Mouse (Mus musculus) lung, postnatal 0 days (tissue): ENCODE measurements around the gene Dcp1a. TPM values are rescaled to one million over a fixed set of nuclear protein-coding genes. Genes with fewer than 3 reads are reported as not detected.
A peak's percentile ranks its signal among the peaks of the same experiment; 100 is the strongest.

Experiments
- ATAC-seq: fragments of 200-750 bp; cut with Nextera tagmentation; 2 replicates; pipeline ENCODE4 v1.8.0; 2017; ENCODE audit warnings: moderate library complexity
- DNase-seq: peaks from one replicate; pipeline ENCODE4 v3.0.0-alpha.2; 2016; ENCODE audit warnings: low spot score
- H3K27ac ChIP-seq: fragments of 300-500 bp; sonication (generic); 2 replicates; pipeline ENCODE4 v1.5.1; 2014; ENCODE audit warnings: antibody characterized with exemption, mild to moderate bottlenecking, low read length, mixed read lengths
- H3K27me3 ChIP-seq: fragments of 300-500 bp; sonication (generic); replicated peaks from 2 replicates; pipeline ENCODE4 v1.6.1; 2014; ENCODE audit warnings: low read length, mixed read lengths; ENCODE audit not compliant: insufficient read depth
- H3K36me3 ChIP-seq: fragments of 300-500 bp; sonication (generic); 2 replicates; pipeline ENCODE4 v1.6.1; 2014; ENCODE audit warnings: low read length, mixed read lengths; ENCODE audit not compliant: insufficient read depth
- H3K4me1 ChIP-seq: fragments of 300-500 bp; sonication (generic); 2 replicates; pipeline ENCODE4 v1.6.1; 2014; ENCODE audit warnings: antibody characterized with exemption, low read depth, low read length, mixed read lengths; ENCODE audit not compliant: insufficient read depth
- H3K4me2 ChIP-seq: fragments of 300-500 bp; sonication (generic); replicated peaks from 2 replicates; pipeline ENCODE4 v1.6.1; 2014; ENCODE audit warnings: low read depth, mild to moderate bottlenecking, low read length, moderate library complexity, mixed read lengths
- H3K4me3 ChIP-seq: fragments of 300-500 bp; sonication (generic); 2 replicates; pipeline ENCODE4 v1.5.1; 2014; ENCODE audit warnings: low read depth, low read length
- H3K9ac ChIP-seq: fragments of 300-500 bp; sonication (generic); replicated peaks from 2 replicates; pipeline ENCODE4 v1.6.1; 2014; ENCODE audit warnings: low read depth, mild to moderate bottlenecking
- H3K9me3 ChIP-seq: fragments of 300-500 bp; sonication (generic); 2 replicates; pipeline ENCODE4 v1.6.1; 2016; ENCODE audit warnings: low read length, mixed read lengths
- CTCF ChIP-seq: IDR thresholded peaks from 2 replicates; pipeline ENCODE4 v1.5.1; 2016; ENCODE audit warnings: antibody characterized with exemption, mild to moderate bottlenecking
- EP300 ChIP-seq: IDR thresholded peaks from 2 replicates; pipeline ENCODE4 v1.6.1; 2016; ENCODE audit warnings: antibody characterized with exemption, mild to moderate bottlenecking, control low read depth
- WGBS: fragments of 180-500 bp; shearing (Covaris S2); extraction: QIAGEN DNeasy Blood & Tissue Kit; methylation state at CpG from one replicate; pipeline ENCODE4 v1.1.7; 2014; 5-methylcytosine and 5-hydroxymethylcytosine counted together
- polyA plus RNA-seq: library from polyadenylated mRNA; unstranded; fragments of >200 nt; fragmentation: Nextera tagmentation; extraction: Ambion mirVana; gene quantifications from 2 replicates; pipeline ENCODE4 v1.2.1, GENCODE M21; 2015

Gene Dcp1a
- polyA plus RNA-seq, 1 experiment from 2014 or later: 8.8 TPM

DNA sequence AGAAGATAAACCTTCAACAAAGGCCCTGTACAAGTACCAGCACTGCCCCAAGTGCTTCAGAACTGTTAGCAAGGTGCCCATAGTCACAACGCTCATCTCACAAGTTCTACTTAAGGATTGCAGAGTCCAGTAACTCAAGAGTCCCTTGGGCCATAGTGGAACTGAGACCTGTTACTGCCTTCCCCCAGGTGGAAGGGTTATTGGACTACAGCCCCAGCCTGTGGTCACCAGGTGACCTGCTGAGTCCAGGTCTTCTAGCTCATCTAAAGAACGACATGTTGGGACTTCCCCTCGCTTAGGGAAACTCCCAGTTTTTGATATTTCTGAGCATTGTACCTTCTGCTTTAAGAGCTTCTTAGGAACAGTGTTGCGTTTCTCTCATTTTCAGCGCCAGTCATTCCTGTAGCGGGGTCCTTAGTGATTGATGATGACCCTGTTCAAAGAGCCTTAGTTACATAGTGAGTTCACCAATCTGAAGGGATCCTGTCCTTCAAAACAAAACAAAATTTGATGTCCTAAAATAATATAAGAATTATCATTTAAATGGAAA lies 31.0 kb downstream of the Dcp1a start:
- Histone ChIP-seq H3K27me3 (no peaks in the 10 kb centered on the region), H3K9ac (no peak overlapping the region), H3K4me2 (no peak overlapping the region), H3K4me3 (no peak overlapping the region), H3K4me1 (no peaks in the 10 kb centered on the region), H3K9me3 (no peaks in the 10 kb centered on the region), H3K36me3 (peaks cover 34% of the 10 kb centered on the region; the same call in 1 of the 2 replicates), H3K27ac (no peak overlapping the region)
- 84% methylated on average over 6 of the region's 6 CpGs for WGBS
- TF ChIP-seq CTCF: no peak
- TF ChIP-seq EP300: no peak
- DNase-seq (no peak), ATAC-seq (no peak)

DNA sequence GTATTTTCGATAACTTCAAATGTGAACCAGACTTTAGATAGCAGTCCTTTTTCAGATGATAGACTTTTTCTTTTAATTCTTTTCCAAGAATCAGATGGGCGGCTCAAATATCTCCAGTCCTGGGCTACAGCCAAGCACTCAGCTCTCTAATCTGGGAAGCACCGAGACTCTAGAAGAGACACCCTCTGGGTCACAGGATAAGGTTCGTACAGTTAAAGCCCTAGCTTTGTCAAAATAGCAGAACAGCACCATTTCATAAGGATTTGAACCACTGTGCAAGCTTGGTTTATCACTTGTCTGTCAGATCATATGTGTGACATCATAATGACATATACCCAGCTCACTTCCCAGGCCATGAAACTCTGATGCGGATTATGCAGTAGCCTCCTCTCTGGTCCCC lies 33.6 kb downstream of the Dcp1a start:
- peaks cover 25% of the 10 kb centered on the region; the same call in 1 of the 2 replicates for H3K36me3 ChIP-seq
- TF ChIP-seq CTCF (no peak), EP300 (no peak)

DNA sequence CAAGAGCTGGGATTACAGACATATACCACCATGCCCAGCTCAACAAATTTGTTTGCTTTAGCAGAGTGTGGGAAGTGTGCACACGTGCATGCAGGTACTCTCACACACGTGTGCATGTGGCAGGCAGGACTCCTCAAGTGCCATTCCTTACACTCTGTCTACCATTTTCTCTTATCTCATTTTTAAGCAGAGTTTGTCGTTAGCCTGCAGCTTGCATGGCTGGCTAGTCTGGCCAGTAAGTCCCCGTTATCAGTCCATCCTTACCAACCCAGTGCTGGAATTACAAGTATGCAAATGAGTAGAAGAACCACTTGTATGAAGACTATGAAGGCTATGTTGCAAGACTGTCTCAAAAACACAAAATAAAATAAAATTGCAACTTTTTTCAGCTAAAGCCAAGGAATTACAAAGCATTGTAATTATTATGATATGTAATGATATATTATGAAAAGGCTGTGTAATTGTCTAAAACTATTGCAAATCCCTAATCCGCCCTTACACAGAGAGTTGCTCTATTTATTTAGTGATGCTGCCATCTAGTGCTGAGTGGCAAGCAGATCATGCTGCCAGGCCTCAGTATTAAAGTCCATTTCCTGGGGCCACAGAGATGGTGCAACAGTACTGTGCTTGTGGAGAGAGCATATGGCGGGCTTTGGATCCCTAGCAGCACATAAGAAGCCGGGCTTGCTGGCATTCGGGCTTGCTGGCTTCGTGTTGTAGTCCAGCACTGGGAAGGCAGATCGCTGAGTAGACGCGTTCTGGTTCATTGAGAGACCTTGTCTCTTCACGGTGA lies 36.8 kb downstream of the Dcp1a start:
- H3K4me3 ChIP-seq: no peak overlapping the region
- H3K27ac ChIP-seq: no peak overlapping the region
- no peaks in the 10 kb centered on the region for H3K27me3 ChIP-seq
- H3K36me3 ChIP-seq: peaks cover 21% of the 10 kb centered on the region; the same call in 1 of the 2 replicates
- H3K4me1 ChIP-seq: no peaks in the 10 kb centered on the region
- H3K9me3 ChIP-seq: no peaks in the 10 kb centered on the region
- 77% methylated on average over 13 of the region's 13 CpGs for WGBS
- TF ChIP-seq CTCF: peak; percentile 73
- no peak for TF ChIP-seq EP300
- peak; percentile 80 for ATAC-seq
- no peak overlapping the region for H3K9ac ChIP-seq
- peak; percentile 85 for DNase-seq
- no peak overlapping the region for H3K4me2 ChIP-seq

More for the DNA sequence above, 33.6 kb downstream of the Dcp1a start:
- 72% methylated on average over 5 of the region's 5 CpGs for WGBS
- no peaks in the 10 kb centered on the region for H3K27me3 ChIP-seq
- no peak overlapping the region for H3K9ac ChIP-seq
- no peak for ATAC-seq
- no peaks in the 10 kb centered on the region for H3K9me3 ChIP-seq
- no peak overlapping the region for H3K27ac ChIP-seq
- no peak overlapping the region for H3K4me3 ChIP-seq
- DNase-seq: no peak
- no peak overlapping the region for H3K4me2 ChIP-seq
- no peaks in the 10 kb centered on the region for H3K4me1 ChIP-seq

DNA sequence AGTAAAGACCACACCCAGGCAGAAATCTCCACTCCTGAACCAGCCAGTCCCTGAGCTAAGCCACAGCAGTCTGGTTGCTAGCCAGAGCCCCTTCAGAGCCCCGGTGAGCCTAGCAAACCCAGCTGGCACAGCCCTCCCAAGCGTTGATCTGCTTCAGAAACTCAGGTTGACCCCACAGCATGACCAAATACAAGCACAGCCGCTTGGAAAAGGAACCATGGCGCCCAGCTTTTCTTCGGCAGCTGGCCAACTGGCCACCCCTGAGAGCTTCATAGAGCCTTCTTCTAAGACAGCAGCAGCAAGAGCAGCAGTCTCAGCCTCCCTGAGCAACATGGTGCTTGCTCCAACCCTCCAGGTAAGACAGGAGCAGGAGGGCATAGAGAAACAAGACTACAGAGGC lies 40.0 kb downstream of the Dcp1a start:
- no peaks in the 10 kb centered on the region for H3K9me3 ChIP-seq

DNA sequence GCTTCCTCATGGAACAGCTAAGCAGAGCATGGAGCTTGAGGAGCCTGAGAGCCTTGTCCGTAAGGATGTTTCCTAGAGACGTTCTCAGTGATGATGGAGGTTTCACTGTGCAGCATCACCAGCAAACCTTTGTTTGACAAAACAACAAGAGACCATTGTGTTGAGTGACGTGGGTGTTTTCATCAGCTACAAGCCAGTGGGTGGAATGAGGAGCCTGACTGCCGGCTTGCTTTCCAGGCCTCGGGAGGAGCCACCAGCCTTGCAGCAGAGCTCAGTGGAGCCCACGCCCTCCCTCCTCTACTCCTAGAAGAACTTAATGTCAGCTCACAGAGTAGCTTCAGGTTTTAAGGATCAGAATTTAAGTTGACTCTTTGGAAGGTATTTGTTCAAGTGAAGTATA lies 44.0 kb downstream of the Dcp1a start:
- H3K4me2 ChIP-seq: no peak overlapping the region
- no peaks in the 10 kb centered on the region for H3K27me3 ChIP-seq
- H3K9ac ChIP-seq: no peak overlapping the region
- 76% methylated on average over 6 of the region's 6 CpGs for WGBS
- peaks cover 39% of the 10 kb centered on the region for H3K36me3 ChIP-seq
- H3K4me3 ChIP-seq: no peak overlapping the region
- DNase-seq: no peak
- H3K27ac ChIP-seq: no peak overlapping the region
- ATAC-seq: no peak
- H3K9me3 ChIP-seq: no peaks in the 10 kb centered on the region
- H3K4me1 ChIP-seq: no peaks in the 10 kb centered on the region
- no peak for TF ChIP-seq CTCF
- TF ChIP-seq EP300: no peak

More for the DNA sequence above, 40.0 kb downstream of the Dcp1a start:
- Histone ChIP-seq H3K4me2 (no peak overlapping the region), H3K4me1 (no peaks in the 10 kb centered on the region), H3K9ac (no peak overlapping the region), H3K27me3 (no peaks in the 10 kb centered on the region), H3K36me3 (peaks cover 37% of the 10 kb centered on the region), H3K27ac (no peak overlapping the region), H3K4me3 (no peak overlapping the region)
- WGBS: 77% methylated on average over 5 of the region's 5 CpGs
- DNase-seq: no peak
- no peak for ATAC-seq
- TF ChIP-seq EP300 (no peak), CTCF (no peak)

DNA sequence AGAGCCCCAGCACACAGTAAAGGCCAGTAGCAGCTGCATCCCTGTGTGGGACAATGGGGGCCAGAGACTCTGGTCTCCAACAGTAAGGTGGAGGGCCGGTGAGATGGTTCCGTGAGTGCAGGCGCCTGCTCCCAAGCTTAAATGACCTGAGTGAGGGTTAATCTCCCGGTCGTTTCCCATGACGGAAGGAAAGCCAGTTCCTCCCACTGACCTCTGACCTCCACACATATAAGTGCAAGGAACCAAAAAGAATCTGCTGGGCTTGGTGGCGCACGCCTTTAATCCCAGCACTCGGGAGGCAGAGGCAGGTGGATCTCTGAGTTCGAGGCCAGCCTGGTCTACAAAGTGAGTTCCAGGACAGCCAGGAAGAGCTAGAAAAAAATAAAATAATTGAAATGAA lies 49.1 kb downstream of the Dcp1a start:
- no peak for DNase-seq
- peaks cover 10% of the 10 kb centered on the region; the same call in 1 of the 2 replicates for H3K36me3 ChIP-seq
- no peak overlapping the region for H3K9ac ChIP-seq
- no peaks in the 10 kb centered on the region for H3K4me1 ChIP-seq
- no peak overlapping the region for H3K4me3 ChIP-seq
- no peaks in the 10 kb centered on the region for H3K9me3 ChIP-seq
- 85% methylated on average over 10 of the region's 10 CpGs for WGBS
- H3K27me3 ChIP-seq: no peaks in the 10 kb centered on the region
- H3K4me2 ChIP-seq: no peak overlapping the region
- TF ChIP-seq EP300 (no peak), CTCF (no peak)
- H3K27ac ChIP-seq: no peak overlapping the region
- no peak for ATAC-seq
